Mouse (Mus musculus) stomach, postnatal 0 days (tissue): ENCODE measurements at regions not wholly inside any gene's neighbourhood (a gene's known extent, or its start where the extent isn't known, plus 50 kb on each side); places are given as distances from the start of the nearest gene placed in this dataset.

Source experiments
- CTCF ChIP-seq: IDR thresholded peaks from 2 replicates; pipeline ENCODE4 v1.5.1; 2016; ENCODE audit warnings: antibody characterized with exemption, low read depth, mild to moderate bottlenecking, moderate library complexity
- EP300 ChIP-seq: optimal IDR thresholded peaks from 2 replicates; pipeline ENCODE3; 2016; ENCODE audit warnings: antibody characterized with exemption

DNA sequence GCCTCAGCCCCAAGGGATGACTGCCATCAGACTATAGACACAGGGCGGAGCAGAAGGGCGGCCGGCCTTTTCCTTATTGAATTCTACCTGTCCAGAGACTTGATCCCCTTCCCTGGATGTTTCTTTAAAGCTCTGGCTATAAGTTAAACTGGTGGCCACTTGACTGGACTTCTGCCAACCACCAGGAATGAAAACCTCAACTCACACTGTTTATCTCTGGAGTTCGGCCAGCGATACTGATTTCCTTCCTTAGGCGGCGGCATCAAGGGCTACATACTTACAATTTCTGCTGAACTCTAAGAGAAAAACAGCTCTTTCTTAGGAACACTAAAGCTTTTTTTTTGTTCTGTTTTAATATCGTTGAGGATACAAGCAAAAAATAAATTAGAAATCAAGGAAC, 104.9 kb upstream of the Tsc22d2 start:
- TF ChIP-seq CTCF = no peak
- TF ChIP-seq EP300 = no peak
